Mouse (Mus musculus) heart, embryonic 14.5 days (tissue): ENCODE measurements around the gene Slc22a16. TPM values are rescaled to one million over a fixed set of nuclear protein-coding genes. Genes with fewer than 3 reads are reported as not detected.
A peak's percentile ranks its signal among the peaks of the same experiment; 100 is the strongest.

Source experiments
- ATAC-seq: fragments of 200-750 bp; cut with Nextera tagmentation; 2 replicates; pipeline ENCODE4 v1.8.0; 2017; ENCODE audit warnings: low read depth, moderate TSS enrichment; ENCODE audit not compliant: insufficient number of reproducible peaks, insufficient read depth, low FRiP score
- H3K27ac ChIP-seq, 2 experiments: fragments of 200-500 bp in 1 of 2; fragments of 300-500 bp in 1 of 2; sonication (generic) in 1 of 2; replicated peaks in 1 of 2; 2 replicates each; pipeline ENCODE4 v1.5.1; 2012 to 2014; ENCODE audit warnings: low read depth in 2 of 2, low read length in 2 of 2, control low read depth in 1 of 2, mild to moderate bottlenecking in 1 of 2, mixed read lengths in 1 of 2; ENCODE audit not compliant: control insufficient read depth in 1 of 2, insufficient read depth in 1 of 2
- H3K27me3 ChIP-seq: fragments of 300-500 bp; sonication (generic); 2 replicates; pipeline ENCODE4 v1.6.1; 2014; ENCODE audit warnings: mild to moderate bottlenecking, low read length, control low read depth; ENCODE audit not compliant: control insufficient read depth, insufficient read depth
- H3K36me3 ChIP-seq: fragments of 300-500 bp; sonication (generic); 2 replicates; pipeline ENCODE4 v1.6.1; 2014; ENCODE audit warnings: mild to moderate bottlenecking, control low read depth, low read length, mixed read lengths; ENCODE audit not compliant: control insufficient read depth, insufficient read depth
- H3K4me1 ChIP-seq, 2 experiments: fragments of 200-500 bp in 1 of 2; fragments of 300-500 bp in 1 of 2; sonication (generic) in 1 of 2; 2 replicates each; pipeline ENCODE4 v1.6.1; 2012 to 2014; ENCODE audit warnings: low read length in 2 of 2, control low read depth in 1 of 2, mixed read lengths in 1 of 2; ENCODE audit not compliant: control insufficient read depth in 2 of 2, insufficient read depth in 2 of 2
- H3K4me2 ChIP-seq: fragments of 300-500 bp; sonication (generic); 2 replicates; pipeline ENCODE4 v1.6.1; 2014; ENCODE audit warnings: mild to moderate bottlenecking, low read length
- H3K4me3 ChIP-seq, 2 experiments: fragments of 200-500 bp in 1 of 2; fragments of 300-500 bp in 1 of 2; sonication (generic) in 1 of 2; 2 replicates each; pipeline ENCODE4 v1.5.1; 2012 to 2014; ENCODE audit warnings: low read length in 2 of 2, mild to moderate bottlenecking in 2 of 2, control low read depth in 1 of 2, low read depth in 1 of 2, moderate library complexity in 1 of 2; ENCODE audit not compliant: control insufficient read depth in 1 of 2, insufficient read depth in 1 of 2
- H3K9ac ChIP-seq: fragments of 300-500 bp; sonication (generic); 2 replicates; pipeline ENCODE4 v1.6.1; 2014; ENCODE audit warnings: mild to moderate bottlenecking, low read length
- H3K9me3 ChIP-seq: fragments of 300-500 bp; sonication (generic); 2 replicates; pipeline ENCODE4 v1.6.1; 2016; ENCODE audit warnings: low read length, control low read depth; ENCODE audit not compliant: control insufficient read depth
- WGBS: fragments of 180-500 bp; shearing (Covaris S2); extraction: QIAGEN DNeasy Blood & Tissue Kit; methylation state at CpG from one replicate; pipeline ENCODE4 v1.1.7; 2014; 5-methylcytosine and 5-hydroxymethylcytosine counted together
- polyA plus RNA-seq: library from polyadenylated mRNA; unstranded; fragments of >200 nt; fragmentation: Nextera tagmentation; extraction: Ambion mirVana; gene quantifications from 2 replicates; pipeline ENCODE4 v1.2.1, GENCODE M21; 2014

The Slc22a16 gene
- polyA plus RNA-seq, 1 experiment from 2014 or later: not detected

DNA sequence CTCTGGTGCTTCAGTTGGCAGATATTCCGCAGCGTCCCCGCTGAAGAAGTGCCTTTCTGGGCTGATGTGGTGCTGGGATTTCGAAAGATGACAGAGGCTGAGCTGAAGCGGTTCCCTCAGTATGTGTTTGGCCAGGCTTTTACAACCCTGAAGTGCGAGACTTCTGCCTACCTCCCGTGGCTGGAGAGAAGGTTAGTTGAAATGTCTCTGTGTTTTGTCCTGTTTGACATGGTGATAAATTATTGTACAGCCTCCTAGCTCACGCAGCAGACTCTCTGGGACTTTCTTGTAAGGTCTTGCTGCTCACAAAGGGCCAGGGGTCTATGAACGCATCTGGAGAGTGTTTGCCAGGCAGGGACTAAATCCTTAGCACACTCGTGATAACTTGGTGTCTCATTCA, 67.2 kb downstream of the Slc22a16 start:
- no peak for ATAC-seq
- H3K4me3 ChIP-seq: no peak overlapping the region
- H3K9ac ChIP-seq: peak overlapping the region; percentile 41; the same call in 1 of the 2 replicates
- H3K4me1 ChIP-seq: peaks cover 6 to 18% of the 10 kb centered on the region in 2 experiments; a peak in 3 of 4 replicates
- no peaks in the 10 kb centered on the region for H3K27me3 ChIP-seq
- H3K4me2 ChIP-seq: no peak overlapping the region; the same call in 1 of the 2 replicates
- 22% methylated on average over 10 of the region's 10 CpGs for WGBS
- H3K27ac ChIP-seq: peak overlapping the region; percentile 18 to 61
- no peaks in the 10 kb centered on the region for H3K9me3 ChIP-seq
- peaks cover 17% of the 10 kb centered on the region for H3K36me3 ChIP-seq

DNA sequence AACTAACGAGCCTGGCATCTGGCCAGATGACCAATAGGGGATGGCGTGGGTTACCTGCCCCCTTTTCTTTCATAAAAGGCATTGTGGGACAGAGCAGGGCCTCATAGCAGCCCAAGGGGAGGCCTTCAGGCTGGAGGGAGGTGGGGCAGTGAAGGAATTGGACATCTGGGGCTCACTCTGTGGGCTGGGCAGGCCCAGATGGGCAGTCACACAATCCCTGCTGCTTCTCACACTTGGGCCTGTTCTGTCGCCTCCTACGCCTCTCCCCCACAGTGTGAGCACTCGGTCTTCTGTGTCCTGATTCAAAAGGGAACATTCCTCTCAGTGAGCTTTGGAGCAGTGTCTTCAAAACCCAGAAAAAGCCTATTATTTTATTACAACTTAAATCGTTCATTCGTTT, 68.1 kb downstream of the Slc22a16 start:
- peaks cover 6 to 18% of the 10 kb centered on the region in 2 experiments; a peak in 3 of 4 replicates for H3K4me1 ChIP-seq
- H3K9ac ChIP-seq: no peak overlapping the region
- ATAC-seq: no peak; the same call in 1 of the 2 replicates
- H3K27me3 ChIP-seq: no peaks in the 10 kb centered on the region
- peak overlapping the region; percentile 32 to 55; a peak in 3 of 4 replicates for H3K27ac ChIP-seq
- peaks cover 17% of the 10 kb centered on the region for H3K36me3 ChIP-seq
- no peak overlapping the region for H3K4me3 ChIP-seq
- 66% methylated on average over 7 of the region's 7 CpGs for WGBS
- no peaks in the 10 kb centered on the region for H3K9me3 ChIP-seq
- no peak overlapping the region for H3K4me2 ChIP-seq

DNA sequence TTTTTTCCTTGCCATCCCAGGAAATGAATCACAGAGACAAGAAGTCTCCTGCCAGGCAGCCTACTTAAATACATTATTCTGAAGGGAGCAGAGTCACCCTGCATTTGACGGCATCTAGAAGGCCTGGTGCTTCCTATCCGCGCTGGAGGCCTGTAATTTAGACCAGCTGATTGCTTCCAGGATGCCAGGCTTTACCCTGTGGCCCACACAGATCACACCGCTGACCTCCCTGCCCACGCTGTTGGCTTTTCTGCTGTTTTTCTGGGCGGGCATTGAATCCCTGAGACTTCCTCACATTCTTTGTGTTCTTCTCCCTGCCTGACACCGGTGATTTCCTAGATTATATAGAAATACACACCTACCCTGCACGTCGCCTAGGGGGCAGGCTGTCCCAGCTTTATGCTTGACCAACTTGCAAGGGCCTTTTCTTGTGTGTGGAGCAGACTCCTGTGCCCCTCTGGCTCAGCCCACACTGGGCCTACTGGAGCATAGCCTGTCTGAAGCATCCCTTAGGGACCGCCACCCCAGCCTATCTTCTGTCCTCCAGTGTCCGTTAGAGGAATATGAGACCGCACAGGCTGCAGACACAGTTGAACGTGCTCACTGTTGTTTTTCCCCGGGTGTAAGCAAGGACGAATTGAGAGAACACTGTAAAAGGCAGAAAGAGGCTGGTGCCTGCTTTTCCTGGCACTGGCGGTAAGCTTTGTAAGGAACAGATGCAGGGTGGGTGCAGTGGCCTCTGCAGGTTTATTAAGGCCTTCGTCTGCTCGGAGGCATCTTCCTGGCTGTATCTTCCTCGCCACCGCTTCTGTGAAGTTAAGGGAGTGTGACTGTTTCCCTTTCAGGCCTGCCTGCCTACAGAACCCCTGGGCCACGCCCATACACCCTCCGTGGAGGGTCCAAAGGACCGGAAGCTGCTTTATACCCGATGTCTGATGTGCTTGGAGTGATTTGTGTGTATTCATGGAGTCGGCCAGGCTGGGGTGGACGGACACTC, 69.0 kb downstream of the Slc22a16 start:
- peaks cover 17% of the 10 kb centered on the region for H3K36me3 ChIP-seq
- H3K9ac ChIP-seq: no peak overlapping the region
- H3K9me3 ChIP-seq: no peaks in the 10 kb centered on the region
- 0 out of 4 replicates have a peak overlapping the region, but pooled peaks of 1 of the 2 experiments have one; percentile 3 for H3K27ac ChIP-seq
- WGBS: 67% methylated on average over 26 of the region's 26 CpGs
- no peaks in the 10 kb centered on the region for H3K27me3 ChIP-seq
- H3K4me1 ChIP-seq: peaks cover 6 to 18% of the 10 kb centered on the region in 2 experiments; a peak in 3 of 4 replicates
- ATAC-seq: no peak
- no peak overlapping the region for H3K4me3 ChIP-seq
- no peak overlapping the region for H3K4me2 ChIP-seq

DNA sequence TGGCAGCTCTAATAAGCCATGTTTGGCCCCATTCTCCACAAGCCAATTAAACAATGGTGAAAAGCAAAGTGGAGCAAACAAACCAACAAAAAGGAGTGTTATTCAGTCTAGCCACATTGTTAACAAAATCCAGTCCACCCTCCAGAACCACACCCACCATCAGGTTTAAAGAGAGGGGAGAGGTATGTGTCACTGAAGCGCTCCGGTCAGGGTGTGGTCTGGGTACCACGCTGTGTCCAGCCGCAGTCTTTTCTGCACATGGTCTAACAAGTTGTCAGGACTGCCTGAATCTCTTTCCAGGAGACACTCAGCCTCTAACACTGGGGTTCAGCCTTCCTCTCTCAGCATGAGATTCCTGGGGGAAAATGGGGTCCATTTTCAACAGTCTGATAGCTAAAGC, 70.3 kb downstream of the Slc22a16 start:
- 92% methylated on average over 4 of the region's 4 CpGs for WGBS
- H3K9me3 ChIP-seq: no peaks in the 10 kb centered on the region
- ATAC-seq: no peak
- no peak overlapping the region for H3K4me2 ChIP-seq
- H3K4me1 ChIP-seq: peaks cover 6 to 17% of the 10 kb centered on the region in 2 experiments; a peak in 3 of 4 replicates
- no peak overlapping the region for H3K27ac ChIP-seq
- no peaks in the 10 kb centered on the region for H3K27me3 ChIP-seq
- no peak overlapping the region for H3K4me3 ChIP-seq
- peaks cover 17% of the 10 kb centered on the region for H3K36me3 ChIP-seq
- no peak overlapping the region for H3K9ac ChIP-seq

DNA sequence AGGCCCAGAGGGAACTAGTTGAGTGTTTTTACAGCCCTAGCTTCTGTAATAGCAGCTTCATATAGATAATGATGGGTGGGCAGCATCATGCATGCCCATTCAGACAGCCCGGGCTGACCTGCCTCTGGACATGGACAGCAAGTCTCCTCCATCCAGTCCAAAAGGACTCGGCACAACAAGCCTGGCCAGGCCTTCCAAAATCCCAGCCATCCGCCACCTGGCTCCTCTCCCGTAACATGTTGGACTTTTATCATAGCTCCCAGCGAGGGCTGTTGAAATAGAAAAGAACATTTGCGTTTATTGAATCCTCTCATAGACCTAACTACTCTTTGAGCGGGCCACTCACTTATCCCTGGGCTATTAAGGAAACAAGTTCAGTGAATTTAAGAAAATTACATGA, 71.8 kb downstream of the Slc22a16 start:
- Histone ChIP-seq H3K36me3 (peaks cover 17% of the 10 kb centered on the region), H3K27ac (no peak overlapping the region), H3K4me3 (no peak overlapping the region), H3K9ac (no peak overlapping the region), H3K4me2 (no peak overlapping the region), H3K27me3 (no peaks in the 10 kb centered on the region), H3K9me3 (no peaks in the 10 kb centered on the region), H3K4me1 (peaks cover 6 to 13% of the 10 kb centered on the region in 2 experiments; a peak in 3 of 4 replicates)
- no peak for ATAC-seq
- WGBS: 88% methylated on average over 7 of the region's 7 CpGs

DNA sequence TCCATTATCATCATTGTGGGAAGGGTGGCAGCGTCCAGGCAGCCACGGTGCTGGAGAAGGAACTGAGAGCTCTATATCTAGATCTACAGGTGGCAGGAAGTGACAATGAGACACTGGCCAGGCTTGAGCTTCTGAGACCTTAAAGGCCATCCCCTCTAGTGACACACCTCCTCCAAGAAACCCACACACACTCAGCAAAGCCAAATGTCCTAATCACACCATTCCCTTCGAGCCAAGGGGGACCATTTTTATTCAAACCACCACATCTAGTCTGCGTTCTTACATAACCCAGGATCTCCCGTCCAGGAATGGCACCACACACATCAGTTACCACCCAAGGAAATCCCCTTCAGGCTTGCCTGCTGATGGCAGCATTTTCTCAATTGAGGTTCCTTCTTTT, 73.0 kb downstream of the Slc22a16 start:
- peaks cover 17% of the 10 kb centered on the region for H3K36me3 ChIP-seq
- H3K4me2 ChIP-seq: no peak overlapping the region
- H3K9ac ChIP-seq: no peak overlapping the region
- 69% methylated on average over 5 of the region's 5 CpGs for WGBS
- no peak overlapping the region for H3K4me3 ChIP-seq
- ATAC-seq: no peak
- H3K9me3 ChIP-seq: no peaks in the 10 kb centered on the region
- H3K27ac ChIP-seq: no peak overlapping the region
- H3K4me1 ChIP-seq: peaks cover 3 to 5% of the 10 kb centered on the region in 2 experiments; a peak in 3 of 4 replicates
- no peaks in the 10 kb centered on the region for H3K27me3 ChIP-seq

DNA sequence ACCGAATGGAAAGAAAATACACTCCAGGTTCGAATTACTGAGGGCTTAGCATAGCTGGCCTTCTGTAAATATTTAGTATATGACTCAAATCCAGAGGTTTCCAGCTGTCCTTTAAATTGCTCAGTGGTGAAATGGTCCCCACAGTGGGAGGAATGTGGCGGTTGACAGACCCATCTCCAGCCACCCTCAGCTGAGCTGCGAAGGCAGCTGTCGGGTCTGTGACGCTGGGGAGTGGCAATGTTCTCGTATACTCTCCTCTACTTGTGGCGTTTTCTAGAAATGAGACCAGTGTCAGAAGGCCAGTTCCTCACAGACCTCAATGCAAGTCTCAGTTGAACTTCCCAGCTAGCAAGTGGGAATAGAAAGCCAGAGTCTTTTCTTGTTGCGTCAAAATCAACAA, 74.3 kb downstream of the Slc22a16 start:
- no peak overlapping the region for H3K27ac ChIP-seq
- ATAC-seq: no peak
- no peak overlapping the region for H3K9ac ChIP-seq
- no peak overlapping the region for H3K4me2 ChIP-seq
- H3K4me3 ChIP-seq: no peak overlapping the region
- WGBS: 60% methylated on average over 9 of the region's 9 CpGs
- H3K36me3 ChIP-seq: peaks cover 13% of the 10 kb centered on the region; the same call in 1 of the 2 replicates
- no peaks in the 10 kb centered on the region for H3K9me3 ChIP-seq
- no peaks in the 10 kb centered on the region; a peak in 1 of 4 replicates for H3K4me1 ChIP-seq
- H3K27me3 ChIP-seq: no peaks in the 10 kb centered on the region
